Mouse (Mus musculus) central nervous system, embryonic 11.5 days (tissue): ENCODE measurements around the gene Sez6l. TPM values are rescaled to one million over a fixed set of nuclear protein-coding genes. Genes with fewer than 3 reads are reported as not detected.

Experiments used
- polyA plus RNA-seq: library from polyadenylated mRNA; depleted of rRNA; stranded (reverse); fragments of >200 nt; gene quantifications from 2 replicates; pipeline ENCODE4 v1.2.3, GENCODE M21; 2012; rRNA removed

Gene Sez6l
- 6.8 and 7.0 TPM in 2 replicates for polyA plus RNA-seq

DNA sequence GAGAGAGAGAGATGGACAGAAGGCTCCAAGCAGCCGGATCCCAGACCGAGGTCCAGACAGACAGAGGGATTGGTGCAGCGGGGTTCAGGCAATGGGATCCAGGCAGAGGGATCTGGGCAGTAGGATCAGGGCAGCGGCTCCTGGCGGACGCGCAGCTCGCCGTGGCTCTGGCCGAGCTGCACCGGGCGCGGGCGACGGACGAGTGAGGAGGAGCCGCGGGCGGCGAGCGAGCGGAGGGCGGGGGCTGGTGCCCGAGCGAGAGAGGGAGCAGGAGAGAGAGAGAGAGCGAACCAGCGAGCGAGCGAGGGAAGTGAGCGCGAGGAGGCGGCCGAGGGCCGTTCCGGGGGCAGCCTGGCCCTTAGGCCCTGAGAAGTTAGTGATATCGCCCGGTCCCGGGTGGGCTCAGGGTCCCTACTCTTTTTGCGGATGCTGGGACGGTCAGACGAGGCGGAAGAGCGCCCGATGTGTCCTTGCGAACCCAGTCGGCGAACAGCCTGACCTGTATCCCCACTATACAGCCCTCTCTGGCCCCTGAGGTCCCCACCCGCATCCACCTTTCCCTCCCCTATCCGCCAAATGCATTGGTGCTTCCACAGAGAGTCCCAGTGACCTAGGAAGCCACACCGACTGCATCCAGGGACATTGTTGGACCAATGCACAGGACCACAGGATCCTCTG is at the start of gene Sez6l:
Gene Sez6l (minus strand): TSS at position 193 of the 678 bp plus-strand sequence.

DNA sequence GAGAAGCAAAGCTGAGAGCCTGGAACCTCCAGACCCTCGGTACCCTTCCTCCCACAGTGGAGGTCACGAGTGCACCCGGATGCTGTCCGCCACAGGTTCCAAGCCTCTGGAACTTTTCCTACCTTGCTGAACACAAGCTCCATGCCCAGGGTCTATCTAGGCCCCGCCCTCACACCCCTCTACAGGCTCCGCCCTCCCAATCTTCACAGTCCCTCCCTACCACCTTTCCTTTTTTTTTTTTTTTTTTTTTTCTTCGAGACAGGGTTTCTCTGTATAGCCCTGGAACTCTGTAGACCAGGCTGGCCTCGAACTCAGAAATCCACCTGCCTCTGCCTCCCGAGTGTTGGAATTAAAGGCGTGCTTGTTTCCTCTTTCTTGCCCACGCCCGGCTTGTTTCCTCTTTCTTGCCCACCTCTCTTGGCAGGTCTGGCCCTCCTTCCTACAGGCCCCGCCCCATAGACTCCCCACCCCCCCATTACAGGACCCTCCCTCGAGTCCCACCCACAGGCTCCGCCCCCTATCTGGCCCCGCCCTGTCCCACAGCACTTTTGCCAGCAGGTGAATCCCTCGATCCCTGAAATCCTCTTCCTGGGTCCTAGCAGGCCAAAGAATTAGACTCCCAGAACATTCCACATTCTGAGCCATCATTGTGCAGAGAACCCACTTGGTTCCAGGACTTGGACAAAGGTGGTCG is 128.1 kb downstream of the Sez6l start, which contains the start of gene Gm6588:
Gene Gm6588 (plus strand): TSS at position 680 of the 694 bp plus-strand sequence.

GRCm38 (mm10) chr5:112394779-112395443 is 182.1 kb downstream of the Sez6l start, which contains the start of gene Asphd2:
Gene Asphd2 (minus strand): TSS chr5:112394866.

Other genes with a start within 250 kb of the Sez6l start
- gene Srrd, start 234.1 kb downstream of the Sez6l start, polyA plus RNA-seq = 45.6 and 55.0 TPM in 2 replicates
- gene Hps4, start 234.1 kb downstream of the Sez6l start, polyA plus RNA-seq = 37.1 and 42.4 TPM in 2 replicates
- not detected in 2 replicates for gene Gm6583, start 221.2 kb downstream of the Sez6l start, polyA plus RNA-seq
- 35.4 and 47.5 TPM in 2 replicates for gene Asphd2, start 182.3 kb downstream of the Sez6l start, polyA plus RNA-seq
- not detected in 2 replicates for gene Gm6588, start 127.8 kb downstream of the Sez6l start, polyA plus RNA-seq